Mouse (Mus musculus) gastrocnemius, adult 8-10 months (tissue): ENCODE data around the gene Strip1. TPM values are rescaled to one million over a fixed set of nuclear protein-coding genes. Genes with fewer than 3 reads are reported as not detected.
A peak's percentile ranks its signal among the peaks of the same experiment; 100 is the strongest.

ENCODE experiments used
- DNase-seq, 2 experiments: peaks; one replicate each; pipeline ENCODE4 v3.0.0; 2022; ENCODE audit warnings: low spot score in 2 of 2
- total RNA-seq, 4 experiments: library from RNA; stranded (reverse); gene quantifications; 2 replicates each; pipeline ENCODE4 v1.2.4; 2022

Gene Strip1
- total RNA-seq, 4 experiments from 2014 or later, result 15.1 to 18.4 (median 16.5) TPM

- no peak for DNase-seq
Measured at GRCm38 (mm10) chr3:107594662-107595263, 36.7 kb downstream of the Strip1 start, which contains the start of gene Alx3. Alx3 (plus strand) TSS chr3:107595031.

- DNase-seq, result no peak
Measured at GRCm38 (mm10) chr3:107593632-107594031, 37.9 kb downstream of the Strip1 start.

- no peak for DNase-seq
Measured at GRCm38 (mm10) chr3:107591612-107592011, 39.9 kb downstream of the Strip1 start.

- no peak for DNase-seq
Measured at GRCm38 (mm10) chr3:107586504-107586903, 45.0 kb downstream of the Strip1 start.

GRCm38 (mm10) chr3:107583893-107584292 lies 47.6 kb downstream of the Strip1 start:
- no peak for DNase-seq

- DNase-seq, result no peak
Measured at GRCm38 (mm10) chr3:107582875-107583767, 48.4 kb downstream of the Strip1 start.

GRCm38 (mm10) chr3:107582130-107582874 lies 49.2 kb downstream of the Strip1 start:
- no peak for DNase-seq

GRCm38 (mm10) chr3:107581103-107582010 lies 50.1 kb downstream of the Strip1 start:
- no peak for DNase-seq

- DNase-seq, result peak in 1 of 2 experiments; percentile 22
Measured at GRCm38 (mm10) chr3:107579466-107579865, 52.0 kb downstream of the Strip1 start.

- DNase-seq, result no peak
Measured at GRCm38 (mm10) chr3:107577810-107578390, 53.6 kb downstream of the Strip1 start.

GRCm38 (mm10) chr3:107576807-107577206 lies 54.7 kb downstream of the Strip1 start:
- no peak for DNase-seq

- no peak for DNase-seq
Measured at GRCm38 (mm10) chr3:107571205-107571604, 60.3 kb downstream of the Strip1 start.

GRCm38 (mm10) chr3:107568721-107569120 lies 62.8 kb downstream of the Strip1 start:
- DNase-seq, result no peak

- DNase-seq, result no peak
Measured at GRCm38 (mm10) chr3:107567766-107568165, 63.7 kb downstream of the Strip1 start.

GRCm38 (mm10) chr3:107565331-107565730 lies 66.2 kb downstream of the Strip1 start:
- DNase-seq, result no peak

GRCm38 (mm10) chr3:107563880-107564279 lies 67.6 kb downstream of the Strip1 start:
- DNase-seq, result no peak

GRCm38 (mm10) chr3:107562591-107562990 lies 68.9 kb downstream of the Strip1 start:
- no peak for DNase-seq
